Mouse (Mus musculus): ENCODE data around the gene Olfr998.
"Not testable (repeated sequence)": the region's sequence is repeated elsewhere in the genome, so short reads cannot be mapped to it uniquely, and the experiment has no call there.

Gene Olfr998

GRCm38 (mm10) chr2:85588648-85589047 lies at the start of gene Olfr998:
Olfr998 (plus strand) TSS chr2:85588948.
- not testable (repeated sequence) for DNase-seq

- DNase-seq = no peak
These were observed 33.9 kb upstream of the Olfr998 start for GRCm38 (mm10) chr2:85554806-85555205.

- DNase-seq = no peak
These were observed 28.5 kb upstream of the Olfr998 start for GRCm38 (mm10) chr2:85560226-85560625.

- peak; percentile 10 for DNase-seq
These were observed 27.6 kb upstream of the Olfr998 start for GRCm38 (mm10) chr2:85561187-85561586.

GRCm38 (mm10) chr2:85578915-85579314 lies 9.8 kb upstream of the Olfr998 start, which contains the start of gene Olfr996:
Olfr996 (plus strand) TSS chr2:85579215.
- no peak for DNase-seq

GRCm38 (mm10) chr2:85611803-85612202 lies 23.1 kb downstream of the Olfr998 start, which contains the start of gene Olfr1000:
Olfr1000 (minus strand) TSS chr2:85611903.
- DNase-seq = no peak
